Mouse (Mus musculus) C2C12 (cell line): ENCODE measurements around the gene Sla2. TPM values are rescaled to one million over a fixed set of nuclear protein-coding genes. Genes with fewer than 3 reads are reported as not detected.
"Not testable (repeated sequence)": the region's sequence is repeated elsewhere in the genome, so short reads cannot be mapped to it uniquely, and the experiment has no call there.

ENCODE experiments used
- H3K27me3 ChIP-seq: one replicate; pipeline ENCODE4 v1.6.1; 2011; ENCODE audit not compliant: control insufficient read depth, insufficient read depth, insufficient read length
- H3K36me3 ChIP-seq: one replicate; pipeline ENCODE4 v1.6.1; 2011; ENCODE audit not compliant: control insufficient read depth, insufficient read depth
- H3K4me3 ChIP-seq: one replicate; pipeline ENCODE4 v1.5.1; 2011; ENCODE audit warnings: mild to moderate bottlenecking, control low read depth; ENCODE audit not compliant: poor library complexity, insufficient read depth, severe bottlenecking
- H3K79me2 ChIP-seq: one replicate; pipeline ENCODE4 v1.6.1; 2011; ENCODE audit not compliant: control insufficient read depth, insufficient read depth
- H3K79me3 ChIP-seq: one replicate; pipeline ENCODE4 v1.6.1; 2011; ENCODE audit warnings: low read depth, control low read depth
- H3ac ChIP-seq: one replicate; pipeline ENCODE3; 2011; ENCODE audit warnings: low read depth; ENCODE audit not compliant: control insufficient read depth, insufficient read length
- CEBPB ChIP-seq: IDR thresholded peaks from one replicate; pipeline ENCODE4 v1.6.1; 2011; ENCODE audit warnings: low read depth, mild to moderate bottlenecking, control low read depth, moderate library complexity
- CTCF ChIP-seq: IDR thresholded peaks from one replicate; pipeline ENCODE4 v1.5.1; 2011; ENCODE audit not compliant: control insufficient read depth, insufficient read depth, insufficient read length
- FOSL1 ChIP-seq: IDR thresholded peaks from one replicate; pipeline ENCODE4 v1.8.0; 2011; ENCODE audit warnings: mild to moderate bottlenecking, low read length; ENCODE audit not compliant: poor library complexity, insufficient read depth, severe bottlenecking
- MAX ChIP-seq: IDR thresholded peaks from one replicate; pipeline ENCODE4 v1.6.1; 2011; ENCODE audit warnings: mild to moderate bottlenecking, control low read depth
- MYOD1 ChIP-seq: IDR thresholded peaks from one replicate; pipeline ENCODE4 v1.6.1; 2011; ENCODE audit warnings: low read depth; ENCODE audit not compliant: control insufficient read depth, insufficient read length
- MYOG ChIP-seq: IDR thresholded peaks from one replicate; pipeline ENCODE4 v1.6.1; 2011; ENCODE audit not compliant: control insufficient read depth, insufficient read length; ENCODE audit errors: extremely low read depth
- USF1 ChIP-seq: IDR thresholded peaks from one replicate; pipeline ENCODE4 v1.6.1; 2011; ENCODE audit warnings: low read depth, mild to moderate bottlenecking, control low read depth, moderate library complexity
- polyA plus RNA-seq: library from polyadenylated mRNA; unstranded; fragments of >200 nt; fragmentation: generic; extraction: Trizol; gene quantifications from one replicate; pipeline ENCODE4 v1.2.1, GENCODE M21; 2012; ENCODE audit warnings: missing spikeins

Sla2 gene
- polyA plus RNA-seq, 1 experiment: 0.13 TPM

- Histone ChIP-seq H3K79me3 (no peaks in the 10 kb centered on the region), H3K36me3 (no peaks in the 10 kb centered on the region), H3K27me3 (no peaks in the 10 kb centered on the region), H3K4me3 (no peak overlapping the region), H3ac (no peak overlapping the region), H3K79me2 (no peaks in the 10 kb centered on the region)
- TF ChIP-seq MYOD1 (no peak), USF1 (no peak), CEBPB (no peak), MYOG (no peak), MAX (no peak), CTCF (no peak), FOSL1 (no peak)
These were observed 32.8 kb upstream of the Sla2 start for GRCm38 (mm10) chr2:156919796-156920195.

DNA sequence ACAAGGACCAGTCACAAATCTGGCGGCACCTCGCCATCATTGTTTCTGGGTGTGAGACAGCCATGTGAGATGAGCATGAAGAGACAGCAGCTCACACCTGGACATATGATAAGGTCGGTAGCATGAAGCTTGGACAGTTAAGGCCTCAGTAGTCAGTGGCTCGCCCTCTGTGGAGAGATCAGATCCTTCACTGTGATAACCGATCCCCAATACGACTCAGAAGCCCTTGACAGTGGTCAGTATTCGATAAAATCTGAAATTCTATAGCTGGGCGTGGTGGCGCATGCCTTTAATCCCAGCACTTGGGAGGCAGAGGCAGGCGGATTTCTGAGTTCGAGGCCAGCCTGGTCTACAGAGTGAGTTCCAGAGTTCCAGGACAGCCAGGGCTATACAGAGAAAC is 32.2 kb upstream of the Sla2 start:
- H3K27me3 ChIP-seq, H3K4me3 ChIP-seq, H3K79me3 ChIP-seq, H3ac ChIP-seq, H3K79me2 ChIP-seq, H3K36me3 ChIP-seq: not testable (repeated sequence)

DNA sequence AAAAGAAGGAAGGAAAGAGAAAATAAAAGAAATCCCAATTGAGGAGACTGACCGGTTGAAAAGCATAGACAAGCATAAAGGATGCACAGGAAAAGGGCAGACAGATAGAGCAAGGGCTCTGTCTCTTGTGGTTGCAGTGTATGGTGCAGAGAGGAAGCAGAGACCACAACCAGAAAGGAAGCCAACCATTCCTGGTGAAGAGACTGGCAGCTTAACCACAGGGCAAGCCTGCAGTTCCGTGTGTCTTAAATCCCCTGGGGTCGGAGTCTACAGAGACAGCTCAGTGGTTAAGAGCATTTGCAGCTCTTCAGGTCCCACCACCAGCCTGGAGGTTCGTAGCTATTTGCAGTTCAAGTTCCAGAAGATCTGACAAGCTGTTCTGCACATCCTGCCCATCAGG is 31.6 kb upstream of the Sla2 start:
- Histone ChIP-seq H3K79me3 (no peaks in the 10 kb centered on the region), H3K27me3 (no peaks in the 10 kb centered on the region), H3K36me3 (no peaks in the 10 kb centered on the region), H3K4me3 (no peak overlapping the region), H3K79me2 (no peaks in the 10 kb centered on the region), H3ac (no peak overlapping the region)
- TF ChIP-seq CTCF (no peak), FOSL1 (no peak), MYOG (no peak), USF1 (no peak), MYOD1 (no peak), CEBPB (no peak), MAX (no peak)

DNA sequence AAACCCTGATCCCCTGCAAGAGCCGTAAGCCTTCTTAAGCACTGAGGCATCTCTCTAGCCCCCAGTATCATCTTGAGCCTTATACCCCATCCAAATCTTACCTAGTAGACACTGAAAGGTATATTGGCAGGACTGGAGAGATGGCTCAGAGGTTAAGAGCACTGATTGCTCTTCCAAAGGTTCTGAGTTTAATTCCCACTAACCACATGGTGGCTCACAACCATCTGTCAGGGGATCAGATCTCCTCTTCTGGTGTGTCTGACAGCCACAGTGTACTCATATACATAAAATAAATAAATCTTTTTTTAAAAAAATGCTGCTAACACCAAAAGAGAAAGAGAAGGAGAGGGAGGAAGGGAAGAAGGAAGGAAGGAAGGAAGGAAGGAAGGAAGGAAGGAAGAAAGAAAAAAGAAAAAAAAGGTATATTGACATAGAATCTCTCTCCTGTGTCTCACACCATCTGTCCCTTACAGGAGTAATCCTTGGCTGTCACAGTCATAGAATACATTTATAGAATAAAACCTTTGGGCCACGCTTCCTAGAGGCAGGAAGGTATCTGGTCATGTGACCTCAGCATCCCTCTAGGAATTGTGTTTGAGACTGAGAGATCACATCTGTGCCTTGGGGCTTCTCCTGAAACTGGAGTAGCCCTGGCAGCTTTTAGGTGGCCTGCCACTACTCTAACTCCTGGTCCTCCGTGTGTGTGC is 29.6 kb upstream of the Sla2 start:
- H3ac ChIP-seq: no peak overlapping the region
- no peaks in the 10 kb centered on the region for H3K36me3 ChIP-seq
- H3K4me3 ChIP-seq: no peak overlapping the region
- TF ChIP-seq CEBPB (no peak), MAX (no peak), FOSL1 (no peak), USF1 (no peak), CTCF (no peak), MYOD1 (no peak), MYOG (no peak)
- no peaks in the 10 kb centered on the region for H3K79me3 ChIP-seq
- no peaks in the 10 kb centered on the region for H3K27me3 ChIP-seq
- no peaks in the 10 kb centered on the region for H3K79me2 ChIP-seq

GRCm38 (mm10) chr2:156915559-156915958 is 28.6 kb upstream of the Sla2 start:
- TF ChIP-seq USF1 (no peak), MYOG (no peak), CTCF (no peak), FOSL1 (no peak)
- no peaks in the 10 kb centered on the region for H3K79me2 ChIP-seq
- no peaks in the 10 kb centered on the region for H3K79me3 ChIP-seq
- H3K36me3 ChIP-seq: no peaks in the 10 kb centered on the region
- H3ac ChIP-seq: no peak overlapping the region
- no peaks in the 10 kb centered on the region for H3K27me3 ChIP-seq
- H3K4me3 ChIP-seq: no peak overlapping the region

DNA sequence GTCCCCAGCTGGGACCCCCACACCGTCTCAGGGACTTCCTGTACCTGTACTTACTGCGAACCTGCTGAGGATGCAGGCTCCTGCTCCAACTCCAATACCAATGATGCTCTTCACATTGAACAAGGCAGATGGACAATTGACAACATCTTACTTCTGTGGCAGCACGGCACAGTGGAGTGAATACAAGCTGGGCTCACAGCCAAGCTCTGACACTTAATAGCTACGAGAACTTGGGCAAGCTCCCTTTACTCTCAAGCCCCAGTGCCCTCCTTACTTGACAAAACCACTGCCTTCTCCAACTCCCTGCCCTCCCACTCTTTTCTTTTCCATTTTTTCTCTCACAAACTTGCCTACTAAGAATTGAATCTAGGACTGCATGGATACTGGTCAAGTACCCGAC is 26.2 kb upstream of the Sla2 start:
- Histone ChIP-seq H3K27me3 (no peaks in the 10 kb centered on the region), H3K79me2 (no peaks in the 10 kb centered on the region), H3ac (no peak overlapping the region), H3K79me3 (no peaks in the 10 kb centered on the region), H3K36me3 (no peaks in the 10 kb centered on the region), H3K4me3 (no peak overlapping the region)
- TF ChIP-seq MYOG: no peak
- TF ChIP-seq FOSL1: no peak
- no peak for TF ChIP-seq MAX
- TF ChIP-seq CTCF: no peak
- no peak for TF ChIP-seq USF1
- TF ChIP-seq CEBPB: no peak
- no peak for TF ChIP-seq MYOD1

- H3K79me2 ChIP-seq: not testable (repeated sequence)
These were observed 18.9 kb upstream of the Sla2 start for GRCm38 (mm10) chr2:156905931-156906330.

More at GRCm38 (mm10) chr2:156905931-156906330, 18.9 kb upstream of the Sla2 start:
- H3ac ChIP-seq, H3K4me3 ChIP-seq, H3K36me3 ChIP-seq, H3K27me3 ChIP-seq, H3K79me3 ChIP-seq: not testable (repeated sequence)
